In the genomic region with DNA sequence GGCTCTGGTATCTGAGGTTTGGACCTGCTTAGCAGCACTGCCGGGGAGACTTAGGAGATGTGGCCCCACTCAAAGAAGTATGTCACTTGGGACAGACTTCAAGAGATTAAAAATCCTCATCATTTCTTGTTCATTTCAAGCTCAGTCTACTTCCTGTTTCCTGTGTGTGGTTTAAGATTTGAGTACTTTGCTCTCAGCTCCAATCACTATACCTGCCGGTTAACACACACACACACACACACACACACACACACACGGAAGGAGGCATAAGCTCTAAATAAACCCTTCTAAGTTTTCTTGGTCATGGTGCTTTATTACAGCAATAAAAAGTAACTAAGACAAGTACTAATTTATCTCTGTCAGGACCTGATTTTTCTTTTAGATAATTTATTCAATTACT, we compare ENCODE assay signal across 19 mouse cellular contexts. TPM values are rescaled to one million over a fixed set of nuclear protein-coding genes. Genes with fewer than 3 reads are reported as not detected.
DNase-seq lines count a peak whose midpoint lies in the region; ATAC-seq and TF ChIP-seq lines count a peak whose summit lies in the region.
"Had no signal": no experiment of that assay in that cellular context is flagged by ENCODE, and none has a peak within 500 bp of the region (broad histone marks: within the 10 kb centered on the region; RNA-seq: fewer than 3 reads in every experiment).

No protein-coding gene starts in this region.

- ATAC-seq in common myeloid progenitor, adult 5-6 weeks (replicated peaks; ENCODE audit: low read depth, poor library complexity, severe bottlenecking) = 0 out of 2 replicates have a peak, but pooled peaks have one; percentile 20
- peak; percentile 52; the same call in 1 of the 2 replicates for ATAC-seq in megakaryocyte, adult 5-6 weeks (ENCODE audit: poor library complexity, severe bottlenecking)
- no peak for ATAC-seq in hindbrain, postnatal 0 days
- no peak for ATAC-seq in cerebellum, adult (ENCODE audit: insufficient number of reproducible peaks, low FRiP score, low TSS enrichment)
- ATAC-seq: forebrain, embryonic 13.5 days had no signal

- peak; percentile 41 to 43 for DNase-seq in spleen, adult 2 months (ENCODE audit: low read depth in 1 of 2, low spot score in 2 of 2)
- no peak for DNase-seq in spleen, postnatal 4 days (ENCODE audit: low spot score in 2 of 2)
- DNase-seq in thymus, postnatal 14 days = peak; percentile 35
- DNase-seq in hindbrain, postnatal 0 days (ENCODE audit: low spot score) = no peak
- DNase-seq in midbrain, embryonic 10.5 days (ENCODE audit: low spot score) = no peak
- DNase-seq: adrenal gland, postnatal 25 days; cerebellum, adult 9-11 months; heart, adult 2 months; kidney, adult 8-10 months; retina, postnatal 1 day had no signal

- peaks cover 8% of the 10 kb centered on the region for H3K4me1 ChIP-seq in spleen, adult 2 months (ENCODE audit: control insufficient read depth, insufficient read depth, insufficient read length)
- no peaks in the 10 kb centered on the region for H3K4me1 ChIP-seq in hindbrain, postnatal 0 days (ENCODE audit: insufficient read depth, low read length)
- H3K4me1 ChIP-seq in midbrain, embryonic 10.5 days = no peaks in the 10 kb centered on the region
- H3K4me1 ChIP-seq: limb, embryonic 13.5 days; neural tube, embryonic 15.5 days had no signal

- no peak overlapping the region for H3K9ac ChIP-seq in hindbrain, postnatal 0 days (replicated peaks; ENCODE audit: low read length)
- H3K9ac ChIP-seq: forebrain, embryonic 13.5 days; hindbrain, embryonic 13.5 days; limb, embryonic 13.5 days; liver, embryonic 15.5 days; neural tube, embryonic 15.5 days had no signal

- TF ChIP-seq POLR2A in spleen, adult 2 months (IDR thresholded peaks at IDR 0.05; ENCODE audit: low read depth, low read length) = no peak

- no peak overlapping the region for H3K4me2 ChIP-seq in hindbrain, postnatal 0 days (ENCODE audit: low read depth, low read length)
- H3K4me2 ChIP-seq: forebrain, embryonic 13.5 days; hindbrain, embryonic 13.5 days; limb, embryonic 13.5 days; liver, embryonic 15.5 days; neural tube, embryonic 15.5 days had no signal

- H3K36me3 ChIP-seq in spleen, adult 2 months (ENCODE audit: control insufficient read depth, insufficient read depth, low read length) = peaks cover 5% of the 10 kb centered on the region
- H3K36me3 ChIP-seq in hindbrain, postnatal 0 days (ENCODE audit: insufficient read depth, low read length) = peaks cover 12% of the 10 kb centered on the region
- H3K36me3 ChIP-seq in midbrain, embryonic 10.5 days = peaks cover 59% of the 10 kb centered on the region

- H3K27me3 ChIP-seq in spleen, adult 2 months (ENCODE audit: control insufficient read depth, insufficient read depth, low read length) = no peaks in the 10 kb centered on the region
- H3K27me3 ChIP-seq in hindbrain, postnatal 0 days (ENCODE audit: insufficient read depth, low read length) = no peaks in the 10 kb centered on the region
- no peaks in the 10 kb centered on the region for H3K27me3 ChIP-seq in midbrain, embryonic 10.5 days (ENCODE audit: low read depth, poor library complexity, severe bottlenecking)
- H3K27me3 ChIP-seq: forebrain, embryonic 13.5 days; hindbrain, embryonic 13.5 days; limb, embryonic 13.5 days; liver, embryonic 15.5 days; neural tube, embryonic 15.5 days had no signal

- TF ChIP-seq CTCF in spleen, adult 2 months (IDR thresholded peaks at IDR 0.05; ENCODE audit: extremely low read depth, insufficient read depth, insufficient read length, insufficient replicate concordance) = no peak
- TF ChIP-seq CTCF in hindbrain, postnatal 0 days (IDR thresholded peaks at IDR 0.05; ENCODE audit: low read depth) = no peak

- WGBS in spleen, adult 2 months = 26% methylated on average over 3 of the region's 3 CpGs
- WGBS in hindbrain, postnatal 0 days = 89% methylated on average over 3 of the region's 3 CpGs
- WGBS in midbrain, embryonic 10.5 days = 92% methylated on average over 3 of the region's 3 CpGs

- peak overlapping the region; percentile 70 for H3K27ac ChIP-seq in spleen, adult 2 months (ENCODE audit: insufficient read depth, low read length)
- no peak overlapping the region for H3K27ac ChIP-seq in hindbrain, postnatal 0 days
- no peak overlapping the region for H3K27ac ChIP-seq in midbrain, embryonic 10.5 days (replicated peaks)
- H3K27ac ChIP-seq: forebrain, embryonic 13.5 days; heart, adult 2 months; hindbrain, embryonic 13.5 days; left cerebral cortex, adult 2 months; limb, embryonic 13.5 days; liver, embryonic 15.5 days; neural tube, embryonic 15.5 days had no signal

- no peak overlapping the region for H3K4me3 ChIP-seq in spleen, adult 2 months (ENCODE audit: extremely low read depth, insufficient read depth, insufficient read length)
- H3K4me3 ChIP-seq in hindbrain, postnatal 0 days (ENCODE audit: low read length) = no peak overlapping the region
- no peak overlapping the region for H3K4me3 ChIP-seq in midbrain, embryonic 10.5 days
- H3K4me3 ChIP-seq: forebrain, embryonic 13.5 days; heart, adult 2 months; hindbrain, embryonic 13.5 days; left cerebral cortex, adult 2 months; limb, embryonic 13.5 days; liver, embryonic 15.5 days; neural tube, embryonic 15.5 days had no signal

- no peaks in the 10 kb centered on the region for H3K9me3 ChIP-seq in hindbrain, postnatal 0 days (ENCODE audit: low read length)
- H3K9me3 ChIP-seq in midbrain, embryonic 10.5 days (replicated peaks) = no peaks in the 10 kb centered on the region
- H3K9me3 ChIP-seq: forebrain, embryonic 13.5 days; hindbrain, embryonic 13.5 days; limb, embryonic 13.5 days; liver, embryonic 15.5 days; neural tube, embryonic 15.5 days had no signal

RNA-seq across cellular contexts. Expression of a gene that starts 47.1 kb away (rescaled TPM):
- 5.6 and 8.4 TPM in 2 replicates for polyA plus RNA-seq in spleen, adult 2 months (2012; rRNA removed)
- total RNA-seq in common myeloid progenitor, adult 5-6 weeks (2017) = not detected in 2 replicates
- 29.8 and 31.3 TPM in 2 replicates for total RNA-seq in megakaryocyte, adult 5-6 weeks (2015)
- total RNA-seq in megakaryocyte, adult 5-6 weeks (2017) = 25.1 and 32.3 TPM in 2 replicates
- 0.11 TPM in 1 of 2 replicates, not detected in the other for total RNA-seq in hindbrain, postnatal 0 days (2014; rRNA removed)
- 0.15 TPM in 1 of 2 replicates, not detected in the other for polyA plus RNA-seq in hindbrain, postnatal 0 days (2015; fragmentation: Nextera tagmentation; extraction: Ambion mirVana)
- polyA plus RNA-seq in midbrain, embryonic 10.5 days (2016; fragmentation: Nextera tagmentation; extraction: Ambion mirVana) = not detected in 2 replicates
- total RNA-seq: left cerebral cortex, adult 2 months had no signal
- polyA plus RNA-seq: forebrain, embryonic 13.5 days; hindbrain, embryonic 13.5 days had no signal

RNA-seq across cellular contexts. Expression of a gene that starts 49.9 kb away (rescaled TPM):
- polyA plus RNA-seq in spleen, adult 2 months (2012; rRNA removed) = 13.0 and 13.9 TPM in 2 replicates
- total RNA-seq in common myeloid progenitor, adult 5-6 weeks (2017) = 50.0 and 55.5 TPM in 2 replicates
- total RNA-seq in megakaryocyte, adult 5-6 weeks (2015) = 81.7 and 82.1 TPM in 2 replicates
- total RNA-seq in megakaryocyte, adult 5-6 weeks (2017) = 93.8 and 106 TPM in 2 replicates
- 79.3 and 88.1 TPM in 2 replicates for total RNA-seq in hindbrain, postnatal 0 days (2014; rRNA removed)
- polyA plus RNA-seq in hindbrain, postnatal 0 days (2015; fragmentation: Nextera tagmentation; extraction: Ambion mirVana) = 74.2 and 74.7 TPM in 2 replicates
- polyA plus RNA-seq in midbrain, embryonic 10.5 days (2016; fragmentation: Nextera tagmentation; extraction: Ambion mirVana) = 57.4 and 62.4 TPM in 2 replicates

Comparison
In these comparisons a context has a peak if more than half of its experiments do, and no peak if none do; other contexts are left out.
1. DNase-seq: peak in spleen, adult 2 months (2 of 2) and thymus, postnatal 14 days (single experiment); none in spleen, postnatal 4 days (0 of 2), hindbrain, postnatal 0 days (single experiment) and midbrain, embryonic 10.5 days (single experiment).
2. ATAC-seq: peak in common myeloid progenitor, adult 5-6 weeks (single experiment) and megakaryocyte, adult 5-6 weeks (single experiment); none in hindbrain, postnatal 0 days (single experiment) and cerebellum, adult (single experiment).
3. RNA of a gene that starts 47.1 kb away (total RNA-seq): 25.1 to 32.3 TPM in megakaryocyte, adult 5-6 weeks; not detected in common myeloid progenitor, adult 5-6 weeks and 0.11 TPM in hindbrain, postnatal 0 days; every median in the first group is over 10 times any median in the second.